Mouse (Mus musculus): Measurements from ENCODE around the gene Asic3. TPM values are rescaled to one million over a fixed set of nuclear protein-coding genes. Genes with fewer than 3 reads are reported as not detected.

The Asic3 gene
- total and polyA plus RNA-seq, 3 experiments: 0.25 to 1.1 TPM; not detected in 1

GRCm38 (mm10) chr5:24416222-24416736, 3.1 kb downstream of the Asic3 start:
- no peak overlapping the region for H3K27ac ChIP-seq (ENCODE audit: insufficient read depth, low read depth)

GRCm38 (mm10) chr5:24417587-24417986, 4.4 kb downstream of the Asic3 start:
- Histone ChIP-seq H3K4me2 (ENCODE audit: insufficient read depth, low read depth, poor library complexity, severe bottlenecking) (no peak overlapping the region), H3K36me3 (replicated peaks in 1 of 2; ENCODE audit: control insufficient read depth in 1 of 2, insufficient read depth in 1 of 2, low read length in 1 of 2) (peaks cover 14 to 61% of the 10 kb centered on the region in 2 experiments), H3K4me3 (replicated peaks in 1 of 3; ENCODE audit: low read depth in 2 of 3, low read length in 2 of 3, poor library complexity in 1 of 3) (no peak overlapping the region), H3K27ac (ENCODE audit: insufficient read depth, low read depth) (no peak overlapping the region), H3K4me1 (ENCODE audit: control insufficient read depth in 1 of 2, insufficient read depth in 2 of 2) (peaks cover 0 to 9% of the 10 kb centered on the region in 2 experiments; a peak in 2 of 4 replicates), H3K9ac (ENCODE audit: insufficient read depth, low read depth) (no peak overlapping the region), H3K9me3 (replicated peaks; ENCODE audit: low read length) (no peaks in the 10 kb centered on the region), H3K27me3 (replicated peaks) (no peaks in the 10 kb centered on the region), H3K79me2 (replicated peaks; ENCODE audit: control insufficient read depth, extremely low read depth, insufficient read depth, poor library complexity, severe bottlenecking) (no peaks in the 10 kb centered on the region)
- DNase-seq (ENCODE audit: extremely low read depth): no peak
- TF ChIP-seq E2F4 (IDR thresholded peaks at IDR 0.05; ENCODE audit: insufficient replicate concordance, low read depth, low read length): no peak
- no peak for TF ChIP-seq MEF2A (IDR thresholded peaks at IDR 0.05; ENCODE audit: borderline replicate concordance, low read depth, low read length)
- dilution Hi-C loops (cut with MboI; ENCODE audit: extremely low pct_ligation_motif_present, extremely low pct_unique_long_range_greater_than_20kb, low sequenced_read_pairs): no loop called here
- in situ Hi-C loops (cut with MboI; ENCODE audit: low pct_ligation_motif_present, low pct_unique_long_range_greater_than_20kb, low sequenced_read_pairs): no loop called here

More at GRCm38 (mm10) chr5:24416222-24416736, 3.1 kb downstream of the Asic3 start:
- Histone ChIP-seq H3K79me2 (replicated peaks; ENCODE audit: control insufficient read depth, extremely low read depth, insufficient read depth, poor library complexity, severe bottlenecking) (no peaks in the 10 kb centered on the region), H3K9ac (ENCODE audit: insufficient read depth, low read depth) (no peak overlapping the region), H3K4me3 (replicated peaks in 1 of 3; ENCODE audit: low read depth in 2 of 3, low read length in 2 of 3, poor library complexity in 1 of 3) (no peak overlapping the region), H3K36me3 (replicated peaks in 1 of 2; ENCODE audit: control insufficient read depth in 1 of 2, insufficient read depth in 1 of 2, low read length in 1 of 2) (peaks cover 14 to 54% of the 10 kb centered on the region in 2 experiments), H3K4me2 (ENCODE audit: insufficient read depth, low read depth, poor library complexity, severe bottlenecking) (no peak overlapping the region), H3K4me1 (ENCODE audit: control insufficient read depth in 1 of 2, insufficient read depth in 2 of 2) (no peaks in the 10 kb centered on the region; a peak in 1 of 4 replicates), H3K27me3 (replicated peaks) (no peaks in the 10 kb centered on the region), H3K9me3 (replicated peaks; ENCODE audit: low read length) (no peaks in the 10 kb centered on the region)
- TF ChIP-seq TBP (conservative IDR thresholded peaks at IDR 0.05; ENCODE audit: low read depth, low read length): no peak
- no peak for TF ChIP-seq UBTF (IDR thresholded peaks at IDR 0.05; ENCODE audit: low read depth, low read length)
- TF ChIP-seq GABPA (IDR thresholded peaks at IDR 0.05; ENCODE audit: insufficient replicate concordance, low read depth, low read length): no peak
- no peak for TF ChIP-seq MEF2A (IDR thresholded peaks at IDR 0.05; ENCODE audit: borderline replicate concordance, low read depth, low read length)
- peak; percentile 51 for TF ChIP-seq RAD21 (IDR thresholded peaks at IDR 0.05; ENCODE audit: low read depth, low read length)
- TF ChIP-seq MAZ (IDR thresholded peaks at IDR 0.05; ENCODE audit: low read depth, low read length): no peak
- no peak for TF ChIP-seq RCOR1 (conservative IDR thresholded peaks at IDR 0.05; ENCODE audit: low read depth, low read length)
- no peak for TF ChIP-seq PAX5 (IDR thresholded peaks at IDR 0.05; ENCODE audit: low read length)
- peak; percentile 41 to 71 for TF ChIP-seq CTCF (conservative IDR thresholded peaks at IDR 0.05 in 1 of 2, IDR thresholded peaks at IDR 0.05 in 1 of 2; ENCODE audit: low read depth in 2 of 2, low read length in 2 of 2)
- no peak for TF ChIP-seq ZNF384 (IDR thresholded peaks at IDR 0.05; ENCODE audit: low read depth, low read length)
- no peak for TF ChIP-seq BHLHE40 (IDR thresholded peaks at IDR 0.05; ENCODE audit: low read depth, low read length)
- TF ChIP-seq SMC3 (IDR thresholded peaks at IDR 0.05; ENCODE audit: low read depth, low read length): peak; percentile 55
- dilution Hi-C loops (cut with MboI; ENCODE audit: extremely low pct_ligation_motif_present, extremely low pct_unique_long_range_greater_than_20kb, low sequenced_read_pairs) (no loop called here), in situ Hi-C loops (cut with MboI; ENCODE audit: low pct_ligation_motif_present, low pct_unique_long_range_greater_than_20kb, low sequenced_read_pairs) (no loop called here)
- peak; percentile 65 for DNase-seq (ENCODE audit: extremely low read depth)

Measured in CH12.LX (cell line).